Mouse (Mus musculus): Measurements from ENCODE around the gene Nup35. TPM values are rescaled to one million over a fixed set of nuclear protein-coding genes. Genes with fewer than 3 reads are reported as not detected.

Gene Nup35
- polyA plus RNA-seq (2014; fragmentation: Nextera tagmentation; extraction: Ambion mirVana): 52.9 and 61.7 TPM in 2 replicates

GRCm38 (mm10) chr2:80616854-80617737 is at the start of gene Nup35, which contains the start of gene Dusp19:
Gene Nup35 (plus strand): TSS chr2:80617236.
Gene Dusp19 (plus strand): TSS chr2:80617045.
- Histone ChIP-seq H3K27me3 (ENCODE audit: control insufficient read depth, insufficient read depth, low read length) (no peaks in the 10 kb centered on the region), H3K4me2 (replicated peaks; ENCODE audit: low read depth, low read length) (peak within 1 kb of the TSS; percentile 60), H3K36me3 (ENCODE audit: control insufficient read depth, insufficient read depth, low read length) (no peaks in the 10 kb centered on the region; the same call in 1 of the 2 replicates), H3K27ac (ENCODE audit: low read depth, low read length) (peak within 1 kb of the TSS; percentile 65; the same call in 1 of the 2 replicates), H3K9ac (ENCODE audit: low read depth, low read length) (peak within 1 kb of the TSS; percentile 75), H3K4me3 (ENCODE audit: low read length) (peak within 1 kb of the TSS; percentile 51), H3K4me1 (ENCODE audit: control insufficient read depth, insufficient read depth, low read length) (peaks cover 3% of the 10 kb centered on the region), H3K9me3 (ENCODE audit: control insufficient read depth, low read length) (no peaks in the 10 kb centered on the region)
- 2% methylated on average over 21 of the region's 21 CpGs for WGBS
- peak; percentile 99 for ATAC-seq (ENCODE audit: low FRiP score, low TSS enrichment)

GRCm38 (mm10) chr2:80567411-80567810 is 49.6 kb upstream of the Nup35 start:
- ATAC-seq (ENCODE audit: low FRiP score, low TSS enrichment): no peak
- Histone ChIP-seq H3K27ac (ENCODE audit: low read depth, low read length) (no peak overlapping the region), H3K36me3 (ENCODE audit: control insufficient read depth, insufficient read depth, low read length) (0 out of 2 replicates have a peak, but pooled peaks cover 2% of the 10 kb centered on the region), H3K4me3 (ENCODE audit: low read length) (no peak overlapping the region), H3K9ac (ENCODE audit: low read depth, low read length) (no peak overlapping the region), H3K4me2 (replicated peaks; ENCODE audit: low read depth, low read length) (no peak overlapping the region), H3K27me3 (ENCODE audit: control insufficient read depth, insufficient read depth, low read length) (no peaks in the 10 kb centered on the region), H3K9me3 (ENCODE audit: control insufficient read depth, low read length) (no peaks in the 10 kb centered on the region), H3K4me1 (ENCODE audit: control insufficient read depth, insufficient read depth, low read length) (no peaks in the 10 kb centered on the region)
- 86% methylated on average over 4 of the region's 4 CpGs for WGBS

- Histone ChIP-seq H3K27ac (ENCODE audit: low read depth, low read length) (no peak overlapping the region), H3K27me3 (ENCODE audit: control insufficient read depth, insufficient read depth, low read length) (no peaks in the 10 kb centered on the region), H3K4me1 (ENCODE audit: control insufficient read depth, insufficient read depth, low read length) (no peaks in the 10 kb centered on the region), H3K4me3 (ENCODE audit: low read length) (no peak overlapping the region), H3K36me3 (ENCODE audit: control insufficient read depth, insufficient read depth, low read length) (0 out of 2 replicates have a peak, but pooled peaks cover 2% of the 10 kb centered on the region), H3K4me2 (replicated peaks; ENCODE audit: low read depth, low read length) (no peak overlapping the region), H3K9me3 (ENCODE audit: control insufficient read depth, low read length) (no peaks in the 10 kb centered on the region), H3K9ac (ENCODE audit: low read depth, low read length) (no peak overlapping the region)
- WGBS: 77% methylated on average over 4 of the region's 4 CpGs
- ATAC-seq (ENCODE audit: low FRiP score, low TSS enrichment): no peak
These were observed 46.4 kb upstream of the Nup35 start for GRCm38 (mm10) chr2:80570656-80571055.

GRCm38 (mm10) chr2:80577286-80577685 is 39.8 kb upstream of the Nup35 start:
- H3K9me3 ChIP-seq (ENCODE audit: control insufficient read depth, low read length): no peaks in the 10 kb centered on the region
- 91% methylated on average over 1 of the region's 1 CpGs for WGBS
- no peak overlapping the region for H3K4me3 ChIP-seq (ENCODE audit: low read length)
- H3K4me1 ChIP-seq (ENCODE audit: control insufficient read depth, insufficient read depth, low read length): peaks cover 10% of the 10 kb centered on the region
- no peak overlapping the region for H3K4me2 ChIP-seq (replicated peaks; ENCODE audit: low read depth, low read length)
- ATAC-seq (ENCODE audit: low FRiP score, low TSS enrichment): no peak
- no peaks in the 10 kb centered on the region for H3K36me3 ChIP-seq (ENCODE audit: control insufficient read depth, insufficient read depth, low read length)
- H3K9ac ChIP-seq (ENCODE audit: low read depth, low read length): no peak overlapping the region
- no peaks in the 10 kb centered on the region for H3K27me3 ChIP-seq (ENCODE audit: control insufficient read depth, insufficient read depth, low read length)
- no peak overlapping the region for H3K27ac ChIP-seq (ENCODE audit: low read depth, low read length)

GRCm38 (mm10) chr2:80579253-80579891 is 37.7 kb upstream of the Nup35 start:
- 34% methylated on average over 6 of the region's 6 CpGs for WGBS
- Histone ChIP-seq H3K36me3 (ENCODE audit: control insufficient read depth, insufficient read depth, low read length) (no peaks in the 10 kb centered on the region), H3K9me3 (ENCODE audit: control insufficient read depth, low read length) (no peaks in the 10 kb centered on the region), H3K27ac (ENCODE audit: low read depth, low read length) (no peak overlapping the region), H3K27me3 (ENCODE audit: control insufficient read depth, insufficient read depth, low read length) (no peaks in the 10 kb centered on the region), H3K9ac (ENCODE audit: low read depth, low read length) (peak overlapping the region; percentile 40; the same call in 1 of the 2 replicates), H3K4me1 (ENCODE audit: control insufficient read depth, insufficient read depth, low read length) (peaks cover 10% of the 10 kb centered on the region), H3K4me2 (replicated peaks; ENCODE audit: low read depth, low read length) (peak overlapping the region; percentile 74), H3K4me3 (ENCODE audit: low read length) (peak overlapping the region; percentile 89)
- ATAC-seq (ENCODE audit: low FRiP score, low TSS enrichment): no peak

GRCm38 (mm10) chr2:80580311-80580961 is 36.6 kb upstream of the Nup35 start:
- WGBS: under 1% methylated on average over 52 of the region's 65 CpGs
- Histone ChIP-seq H3K36me3 (ENCODE audit: control insufficient read depth, insufficient read depth, low read length) (no peaks in the 10 kb centered on the region), H3K9me3 (ENCODE audit: control insufficient read depth, low read length) (no peaks in the 10 kb centered on the region), H3K4me2 (replicated peaks; ENCODE audit: low read depth, low read length) (peak overlapping the region; percentile 74), H3K4me3 (ENCODE audit: low read length) (peak overlapping the region; percentile 89), H3K9ac (ENCODE audit: low read depth, low read length) (peak overlapping the region; percentile 99), H3K27me3 (ENCODE audit: control insufficient read depth, insufficient read depth, low read length) (no peaks in the 10 kb centered on the region), H3K4me1 (ENCODE audit: control insufficient read depth, insufficient read depth, low read length) (peaks cover 10% of the 10 kb centered on the region), H3K27ac (ENCODE audit: low read depth, low read length) (peak overlapping the region; percentile 96)
- peak; percentile 70 for ATAC-seq (ENCODE audit: low FRiP score, low TSS enrichment)

- peak within 1 kb of the TSS; percentile 99 for H3K9ac ChIP-seq (ENCODE audit: low read depth, low read length)
- under 1% methylated on average over 80 of the region's 88 CpGs for WGBS
- H3K27me3 ChIP-seq (ENCODE audit: control insufficient read depth, insufficient read depth, low read length): no peaks in the 10 kb centered on the region
- peak within 1 kb of the TSS; percentile 89 for H3K4me3 ChIP-seq (ENCODE audit: low read length)
- no peaks in the 10 kb centered on the region for H3K36me3 ChIP-seq (ENCODE audit: control insufficient read depth, insufficient read depth, low read length)
- H3K9me3 ChIP-seq (ENCODE audit: control insufficient read depth, low read length): no peaks in the 10 kb centered on the region
- peak within 1 kb of the TSS; percentile 74 for H3K4me2 ChIP-seq (replicated peaks; ENCODE audit: low read depth, low read length)
- H3K27ac ChIP-seq (ENCODE audit: low read depth, low read length): peak within 1 kb of the TSS; percentile 96
- ATAC-seq (ENCODE audit: low FRiP score, low TSS enrichment): peak; percentile 94
- peaks cover 10% of the 10 kb centered on the region for H3K4me1 ChIP-seq (ENCODE audit: control insufficient read depth, insufficient read depth, low read length)
These were observed 35.9 kb upstream of the Nup35 start, which contains the start of gene Nckap1 for GRCm38 (mm10) chr2:80581043-80581711. Gene Nckap1 (minus strand): TSS chr2:80581380.

- no peak overlapping the region for H3K9ac ChIP-seq (ENCODE audit: low read depth, low read length)
- no peak overlapping the region for H3K4me3 ChIP-seq (ENCODE audit: low read length)
- H3K36me3 ChIP-seq (ENCODE audit: control insufficient read depth, insufficient read depth, low read length): no peaks in the 10 kb centered on the region
- peaks cover 10% of the 10 kb centered on the region for H3K4me1 ChIP-seq (ENCODE audit: control insufficient read depth, insufficient read depth, low read length)
- H3K27me3 ChIP-seq (ENCODE audit: control insufficient read depth, insufficient read depth, low read length): no peaks in the 10 kb centered on the region
- no peaks in the 10 kb centered on the region for H3K9me3 ChIP-seq (ENCODE audit: control insufficient read depth, low read length)
- H3K4me2 ChIP-seq (replicated peaks; ENCODE audit: low read depth, low read length): no peak overlapping the region
- WGBS: 89% methylated on average over 3 of the region's 3 CpGs
- no peak overlapping the region for H3K27ac ChIP-seq (ENCODE audit: low read depth, low read length)
- ATAC-seq (ENCODE audit: low FRiP score, low TSS enrichment): no peak
These were observed 34.7 kb upstream of the Nup35 start for GRCm38 (mm10) chr2:80582356-80582755.
